Mouse (Mus musculus) limb, embryonic 14.5 days (tissue): ENCODE results near the gene Gm20388. TPM values are rescaled to one million over a fixed set of nuclear protein-coding genes. Genes with fewer than 3 reads are reported as not detected.

Experiments used
- ATAC-seq: fragments of 200-750 bp; cut with Nextera tagmentation; 2 replicates; pipeline ENCODE4 v1.8.0; 2017; ENCODE audit warnings: low read depth, moderate number of reproducible peaks, moderate TSS enrichment; ENCODE audit not compliant: low FRiP score
- DNase-seq: peaks from one replicate; pipeline ENCODE4 v3.0.0-alpha.2; 2015; ENCODE audit warnings: low spot score
- H3K27ac ChIP-seq: fragments of 300-500 bp; sonication (generic); replicated peaks from 2 replicates; pipeline ENCODE4 v1.5.1; 2014; ENCODE audit warnings: low read depth, mild to moderate bottlenecking, low read length, moderate library complexity, mixed read lengths
- H3K27me3 ChIP-seq: fragments of 300-500 bp; sonication (generic); 2 replicates; pipeline ENCODE4 v1.6.1; 2014; ENCODE audit warnings: low read length, mixed read lengths; ENCODE audit not compliant: control insufficient read depth, insufficient read depth
- H3K36me3 ChIP-seq: fragments of 300-500 bp; sonication (generic); 2 replicates; pipeline ENCODE4 v1.6.1; 2014; ENCODE audit warnings: mild to moderate bottlenecking, low read length, moderate library complexity, mixed read lengths; ENCODE audit not compliant: control insufficient read depth, insufficient read depth
- H3K4me1 ChIP-seq: fragments of 300-500 bp; sonication (generic); 2 replicates; pipeline ENCODE4 v1.6.1; 2014; ENCODE audit warnings: antibody characterized with exemption, low read length, mixed read lengths; ENCODE audit not compliant: control insufficient read depth, insufficient read depth
- H3K4me2 ChIP-seq: fragments of 300-500 bp; sonication (generic); replicated peaks from 2 replicates; pipeline ENCODE4 v1.6.1; 2014; ENCODE audit warnings: low read depth, mild to moderate bottlenecking, low read length, moderate library complexity; ENCODE audit not compliant: severe bottlenecking
- H3K4me3 ChIP-seq: fragments of 300-500 bp; sonication (generic); replicated peaks from 2 replicates; pipeline ENCODE4 v1.5.1; 2014; ENCODE audit warnings: low read length
- H3K9ac ChIP-seq: fragments of 300-500 bp; sonication (generic); 2 replicates; pipeline ENCODE4 v1.6.1; 2014; ENCODE audit warnings: mild to moderate bottlenecking, low read depth, low read length, moderate library complexity; ENCODE audit not compliant: severe bottlenecking
- H3K9me3 ChIP-seq: fragments of 300-500 bp; sonication (generic); 2 replicates; pipeline ENCODE4 v1.6.1; 2016; ENCODE audit warnings: low read length; ENCODE audit not compliant: control insufficient read depth
- POLR2A ChIP-seq: fragments of 200-500 bp; IDR thresholded peaks from 2 replicates; pipeline ENCODE4 v1.8.0; 2012; ENCODE audit warnings: inconsistent platforms, mild to moderate bottlenecking, moderate library complexity, borderline replicate concordance; ENCODE audit not compliant: insufficient read depth, insufficient read length; ENCODE audit errors: extremely low read depth
- WGBS: fragments of 180-500 bp; shearing (Covaris S2); extraction: QIAGEN DNeasy Blood & Tissue Kit; methylation state at CpG from one replicate; pipeline ENCODE4 v1.1.7; 2014; 5-methylcytosine and 5-hydroxymethylcytosine counted together
- polyA plus RNA-seq, 2 experiments: library from polyadenylated mRNA; depleted of rRNA in 1 of 2; stranded (reverse) in 1 of 2; unstranded in 1 of 2; fragments of >200 nt; fragmentation: Nextera tagmentation in 1 of 2; extraction: Ambion mirVana in 1 of 2; gene quantifications; 2 replicates each; pipeline versions ENCODE4 v1.2.1 to v1.2.3; 2012 to 2014

The Gm20388 gene
- polyA plus RNA-seq, 2 experiments: 1.9 to 49.9 TPM

- Histone ChIP-seq H3K4me1 (no peaks in the 10 kb centered on the region), H3K27ac (no peak overlapping the region), H3K4me3 (no peak overlapping the region), H3K27me3 (no peaks in the 10 kb centered on the region), H3K9me3 (no peaks in the 10 kb centered on the region), H3K36me3 (no peaks in the 10 kb centered on the region), H3K4me2 (no peak overlapping the region), H3K9ac (no peak overlapping the region)
- 53% methylated on average over 4 of the region's 4 CpGs for WGBS
- TF ChIP-seq POLR2A: no peak
- no peak for DNase-seq
- ATAC-seq: no peak
Measured at GRCm38 (mm10) chr8:119888012-119888411, 22.6 kb upstream of the Gm20388 start.

DNA sequence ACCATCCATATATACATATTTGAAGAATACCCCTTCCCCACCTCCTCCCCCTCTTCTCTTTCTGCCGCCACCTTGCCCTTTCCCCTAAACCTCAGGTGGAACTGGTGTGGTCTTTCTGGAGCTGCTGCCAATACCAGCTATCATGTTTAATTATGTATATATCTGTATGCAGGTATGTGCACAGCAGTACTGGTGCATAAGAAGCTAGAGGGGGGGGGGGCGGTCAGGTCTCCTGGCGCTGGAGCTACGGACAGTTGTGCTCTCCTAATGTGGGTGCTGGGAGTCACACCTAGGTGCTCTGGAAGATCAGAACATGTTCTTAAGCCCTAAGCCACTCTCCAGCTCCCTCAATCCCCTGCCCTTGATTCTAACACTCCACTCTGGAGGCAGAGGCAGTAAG lies 13.6 kb upstream of the Gm20388 start:
- no peak for TF ChIP-seq POLR2A
- ATAC-seq (no peak), DNase-seq (no peak)
- WGBS: 74% methylated on average over 4 of the region's 4 CpGs
- Histone ChIP-seq H3K27me3 (peaks cover 14% of the 10 kb centered on the region), H3K4me3 (no peak overlapping the region), H3K4me2 (no peak overlapping the region), H3K9me3 (no peaks in the 10 kb centered on the region), H3K9ac (no peak overlapping the region), H3K27ac (no peak overlapping the region), H3K4me1 (no peaks in the 10 kb centered on the region), H3K36me3 (no peaks in the 10 kb centered on the region)

DNA sequence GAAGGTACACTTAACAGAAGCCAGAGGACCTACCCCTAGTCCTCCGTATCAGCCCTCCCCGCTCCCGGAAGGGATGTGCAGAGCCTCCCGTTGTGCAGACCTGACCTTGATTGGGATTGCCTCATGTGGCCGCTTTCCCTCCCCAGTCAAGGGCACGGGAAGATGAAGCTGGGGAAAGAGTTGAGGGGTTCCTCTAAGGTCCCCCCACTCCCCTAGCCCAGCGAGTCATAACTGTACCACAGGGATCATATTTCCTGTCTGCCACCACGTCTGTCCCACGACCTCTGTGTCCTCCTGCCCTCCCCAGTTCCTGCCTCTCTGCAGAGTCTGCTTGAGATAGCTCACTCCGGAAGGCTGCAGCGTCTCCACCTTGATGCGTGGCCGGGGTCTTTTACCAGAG lies 12.7 kb upstream of the Gm20388 start:
- H3K27me3 ChIP-seq: peaks cover 14% of the 10 kb centered on the region
- H3K4me3 ChIP-seq: no peak overlapping the region
- no peak overlapping the region for H3K27ac ChIP-seq
- no peaks in the 10 kb centered on the region for H3K36me3 ChIP-seq
- DNase-seq: no peak
- TF ChIP-seq POLR2A: no peak
- no peaks in the 10 kb centered on the region for H3K9me3 ChIP-seq
- ATAC-seq: no peak
- H3K4me2 ChIP-seq: no peak overlapping the region
- no peak overlapping the region for H3K9ac ChIP-seq
- WGBS: 18% methylated on average over 13 of the region's 13 CpGs
- no peaks in the 10 kb centered on the region for H3K4me1 ChIP-seq

DNA sequence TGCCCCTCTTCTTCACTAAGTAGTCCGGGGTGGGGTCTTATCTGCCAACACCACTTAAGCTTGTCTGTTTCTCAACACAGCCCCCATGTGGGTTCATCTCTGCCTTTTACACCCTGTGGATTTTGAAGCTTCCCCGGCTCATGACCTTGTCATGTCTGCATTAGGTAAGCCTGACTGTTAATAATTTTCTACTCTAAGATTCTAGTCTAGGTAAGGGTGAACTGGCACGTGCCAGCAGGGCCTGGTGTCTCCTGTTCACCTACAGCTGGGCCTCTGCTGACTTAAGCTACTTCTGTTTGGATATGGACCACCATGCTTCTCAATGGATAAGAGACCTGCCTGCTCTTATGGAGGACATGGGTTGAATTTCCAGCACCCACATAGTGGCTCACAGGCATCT lies 9.3 kb upstream of the Gm20388 start:
- Histone ChIP-seq H3K27me3 (peaks cover 14% of the 10 kb centered on the region), H3K9ac (no peak overlapping the region), H3K27ac (no peak overlapping the region), H3K9me3 (no peaks in the 10 kb centered on the region), H3K4me1 (no peaks in the 10 kb centered on the region), H3K4me2 (no peak overlapping the region), H3K4me3 (no peak overlapping the region), H3K36me3 (no peaks in the 10 kb centered on the region)
- 81% methylated on average over 3 of the region's 3 CpGs for WGBS
- DNase-seq (no peak), ATAC-seq (no peak)
- no peak for TF ChIP-seq POLR2A

GRCm38 (mm10) chr8:119901952-119902351 lies 8.7 kb upstream of the Gm20388 start:
- ATAC-seq (no peak), DNase-seq (no peak)
- Histone ChIP-seq H3K27me3 (peaks cover 13% of the 10 kb centered on the region), H3K4me3 (no peak overlapping the region), H3K9ac (no peak overlapping the region), H3K4me2 (no peak overlapping the region), H3K36me3 (no peaks in the 10 kb centered on the region), H3K27ac (no peak overlapping the region), H3K9me3 (no peaks in the 10 kb centered on the region), H3K4me1 (no peaks in the 10 kb centered on the region)
- TF ChIP-seq POLR2A: no peak
- 67% methylated on average over 8 of the region's 8 CpGs for WGBS

DNA sequence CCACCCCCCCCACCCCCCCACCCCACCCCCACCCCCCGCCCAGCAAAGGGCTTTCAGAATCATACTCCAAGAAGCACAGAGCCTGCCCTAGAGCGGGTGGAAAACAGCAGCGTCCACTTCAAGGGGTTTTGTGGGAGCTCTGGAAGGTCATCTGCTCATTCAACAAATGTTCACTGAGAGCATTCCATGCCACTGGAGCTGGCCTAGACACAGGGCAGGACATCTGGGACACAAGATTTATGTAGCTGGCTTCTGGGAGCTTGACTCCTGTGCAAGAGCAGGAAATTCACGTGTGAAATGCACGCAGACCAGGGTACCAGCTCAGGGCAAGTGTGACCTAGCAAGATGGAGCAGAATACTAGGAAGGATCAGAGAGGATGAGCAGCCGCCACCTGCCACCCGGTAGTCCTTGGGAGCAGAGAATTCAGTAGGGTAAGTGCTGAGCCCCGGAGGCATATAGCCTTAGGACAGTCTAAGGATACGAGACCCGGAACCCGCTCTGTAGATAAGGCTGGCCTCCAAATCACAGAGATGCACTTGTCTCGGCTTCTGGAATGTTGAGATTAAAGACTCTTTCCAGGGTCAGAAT lies 6.2 kb upstream of the Gm20388 start:
- H3K9ac ChIP-seq: no peak overlapping the region
- no peak for DNase-seq

More for the DNA sequence above, 6.2 kb upstream of the Gm20388 start:
- Histone ChIP-seq H3K36me3 (no peaks in the 10 kb centered on the region), H3K9me3 (no peaks in the 10 kb centered on the region), H3K27ac (no peak overlapping the region), H3K27me3 (no peaks in the 10 kb centered on the region), H3K4me3 (no peak overlapping the region), H3K4me1 (no peaks in the 10 kb centered on the region), H3K4me2 (no peak overlapping the region)
- WGBS: 42% methylated on average over 12 of the region's 12 CpGs
- no peak for TF ChIP-seq POLR2A
- ATAC-seq: no peak
